Mouse (Mus musculus) thymus, adult 2 months (tissue): ENCODE results near the gene Sdhc.

Experiments used
- CTCF ChIP-seq: fragments of 200-500 bp; IDR thresholded peaks from 2 replicates; pipeline ENCODE4 v1.5.1; 2012; ENCODE audit warnings: mild to moderate bottlenecking, control low read depth, low read length, moderate library complexity, borderline replicate concordance; ENCODE audit not compliant: control insufficient read depth, poor library complexity, insufficient read depth; ENCODE audit errors: extremely low read depth
- POLR2A ChIP-seq: fragments of 200-500 bp; IDR thresholded peaks from 2 replicates; pipeline ENCODE4 v1.6.1; 2012; ENCODE audit warnings: mild to moderate bottlenecking, low read length, control low read depth, moderate library complexity; ENCODE audit not compliant: control insufficient read depth, poor library complexity, insufficient read depth; ENCODE audit errors: extremely low read depth

- TF ChIP-seq CTCF, result no peak
- no peak for TF ChIP-seq POLR2A
Observed at GRCm38 (mm10) chr1:171085718-171086117, 64.7 kb downstream of the Sdhc start.
